Mouse (Mus musculus) lung, adult 2 months (tissue): ENCODE results near the gene Sstr3. TPM values are rescaled to one million over a fixed set of nuclear protein-coding genes. Genes with fewer than 3 reads are reported as not detected.
A peak's percentile ranks its signal among the peaks of the same experiment; 100 is the strongest.

ENCODE experiments used
- DNase-seq: peaks from one replicate; pipeline ENCODE4 v3.0.0; 2022
- H3K4me1 ChIP-seq: fragments of 200-500 bp; 2 replicates; pipeline ENCODE4 v1.6.1; 2011; ENCODE audit warnings: low read length; ENCODE audit not compliant: control insufficient read depth, insufficient read depth
- H3K4me3 ChIP-seq: fragments of 200-500 bp; replicated peaks from 2 replicates; pipeline ENCODE3; 2011; ENCODE audit warnings: low read depth, mild to moderate bottlenecking, control low read depth, low read length; ENCODE audit errors: extremely low read depth
- CTCF ChIP-seq: fragments of 200-500 bp; IDR thresholded peaks from 2 replicates; pipeline ENCODE4 v1.5.1; 2011; ENCODE audit warnings: mild to moderate bottlenecking, low read length, control low read depth; ENCODE audit not compliant: insufficient read depth
- POLR2A ChIP-seq: fragments of 200-500 bp; IDR thresholded peaks from 2 replicates; pipeline ENCODE4 v1.6.1; 2011; ENCODE audit warnings: low read depth, mild to moderate bottlenecking, control low read depth, low read length, borderline replicate concordance; ENCODE audit errors: extremely low read depth
- WGBS: fragments of 180-500 bp; shearing (Covaris S2); methylation state at CpG from one replicate; pipeline ENCODE4 v1.1.7; 2018; 5-methylcytosine and 5-hydroxymethylcytosine counted together
- polyA plus RNA-seq: library from polyadenylated mRNA; depleted of rRNA; stranded (reverse); fragments of >200 nt; gene quantifications from 2 replicates; pipeline ENCODE4 v1.2.3, GENCODE M21; 2012

The Sstr3 gene
- polyA plus RNA-seq, 1 experiment = 0.02 TPM

DNA sequence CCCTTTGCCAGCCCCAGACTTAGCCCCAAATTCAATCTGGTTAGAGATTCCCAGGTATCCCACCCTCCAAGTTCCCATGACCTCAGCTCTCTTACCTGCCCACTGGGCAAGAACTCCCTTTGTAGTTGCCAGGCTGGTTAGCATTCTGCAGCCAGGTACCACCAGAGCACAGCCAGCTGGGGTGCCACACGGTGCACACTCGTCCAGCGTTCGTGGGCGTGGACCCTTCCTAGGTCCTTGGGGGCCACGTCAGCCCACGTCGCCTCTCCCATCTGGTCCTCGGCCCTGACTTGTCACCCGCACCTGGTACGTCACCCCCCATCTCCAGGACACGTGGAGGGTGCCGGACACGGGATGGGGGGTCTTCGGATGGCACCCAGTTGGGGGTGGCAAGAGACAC, 444 bp downstream of the Sstr3 start:
- H3K4me3 ChIP-seq = no peak overlapping the region
- TF ChIP-seq POLR2A (no peak), CTCF (no peak)
- no peaks in the 10 kb centered on the region for H3K4me1 ChIP-seq
- 64% methylated on average over 15 of the region's 15 CpGs for WGBS
- DNase-seq = no peak

DNA sequence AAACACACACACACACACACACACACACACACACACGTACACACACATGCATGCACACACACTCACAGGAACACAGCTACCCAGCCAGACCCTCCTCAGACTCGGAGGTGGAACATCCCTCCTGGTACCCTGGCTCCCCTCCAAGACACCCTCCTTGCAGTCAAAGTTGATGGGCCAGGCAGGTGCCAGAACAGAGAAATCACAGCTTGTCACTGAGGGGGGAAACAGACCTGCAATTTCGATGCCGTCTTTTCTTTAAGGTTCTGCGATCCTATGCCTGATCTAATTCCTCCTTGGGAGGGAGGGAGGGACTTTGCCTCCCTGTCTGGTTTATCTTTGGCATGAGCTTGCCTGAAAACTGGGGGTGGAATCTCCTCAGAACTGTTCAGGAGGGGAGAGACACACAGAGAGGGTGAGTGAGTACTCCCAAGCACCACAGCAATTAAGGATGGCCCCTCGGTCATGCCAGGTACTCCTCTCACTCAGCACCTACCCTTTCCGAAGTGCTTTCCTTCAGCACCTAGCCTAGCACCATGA, 1.6 kb downstream of the Sstr3 start:
- no peak for DNase-seq
- Histone ChIP-seq H3K4me3 (no peak overlapping the region), H3K4me1 (no peaks in the 10 kb centered on the region)
- 62% methylated on average over 7 of the region's 7 CpGs for WGBS
- no peak for TF ChIP-seq POLR2A
- no peak for TF ChIP-seq CTCF

DNA sequence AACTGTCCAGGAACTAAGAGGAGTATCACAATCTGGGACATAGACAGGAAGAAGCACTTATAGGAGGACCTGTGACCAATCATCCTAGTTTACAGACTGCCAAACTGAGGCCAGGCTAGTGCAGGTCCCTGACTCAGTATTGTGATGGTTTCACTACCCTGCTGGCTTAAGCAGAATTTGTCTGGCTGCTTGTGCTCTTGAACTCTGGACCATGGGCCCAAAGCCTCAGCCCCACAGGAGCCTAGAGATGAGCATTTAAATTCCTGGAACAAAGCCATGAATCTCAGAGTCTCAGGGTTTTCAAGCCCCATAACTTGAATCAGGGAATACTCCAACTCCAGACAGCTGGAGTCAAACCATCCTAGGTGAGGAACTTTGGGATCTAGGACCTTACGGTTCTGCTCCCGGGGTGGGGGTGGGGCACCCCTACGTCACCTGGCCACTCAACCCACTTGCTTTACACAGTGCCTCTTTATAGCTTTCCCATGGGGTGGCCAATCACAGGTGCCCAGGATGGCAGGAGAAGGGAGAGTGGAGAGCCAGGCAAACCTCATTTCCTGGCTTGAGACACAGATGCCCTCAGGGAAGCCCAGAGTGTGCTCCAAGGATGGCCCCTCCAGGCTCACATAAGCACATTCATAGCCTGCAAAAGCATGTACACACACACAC, 2.3 kb downstream of the Sstr3 start:
- H3K4me3 ChIP-seq = no peak overlapping the region
- TF ChIP-seq POLR2A (no peak), CTCF (no peak)
- 63% methylated on average over 3 of the region's 3 CpGs for WGBS
- no peak for DNase-seq
- H3K4me1 ChIP-seq = no peaks in the 10 kb centered on the region

DNA sequence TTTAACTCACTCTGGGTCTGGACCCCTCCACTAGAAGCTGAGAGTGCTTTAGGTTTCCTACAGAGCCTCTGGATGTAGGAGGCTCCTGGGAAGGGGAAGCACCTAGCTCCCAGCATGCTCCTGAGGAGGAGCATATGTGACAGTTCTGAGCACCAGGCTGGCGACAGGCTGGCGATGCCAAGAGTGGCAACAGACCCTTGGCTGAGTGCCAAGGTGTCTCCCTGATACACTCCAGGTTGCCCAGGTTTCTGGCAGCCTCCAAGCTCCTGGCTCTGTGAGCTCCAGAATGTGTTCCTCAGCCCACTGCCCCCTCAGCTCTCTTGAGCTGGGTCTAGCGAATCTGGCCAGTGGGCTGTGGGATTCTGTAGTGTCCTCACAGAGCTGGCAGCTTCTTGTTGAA, 2.9 kb downstream of the Sstr3 start:
- TF ChIP-seq CTCF = no peak
- no peak for TF ChIP-seq POLR2A
- H3K4me1 ChIP-seq = no peaks in the 10 kb centered on the region
- WGBS = 38% methylated on average over 3 of the region's 3 CpGs
- DNase-seq = no peak
- no peak overlapping the region for H3K4me3 ChIP-seq

DNA sequence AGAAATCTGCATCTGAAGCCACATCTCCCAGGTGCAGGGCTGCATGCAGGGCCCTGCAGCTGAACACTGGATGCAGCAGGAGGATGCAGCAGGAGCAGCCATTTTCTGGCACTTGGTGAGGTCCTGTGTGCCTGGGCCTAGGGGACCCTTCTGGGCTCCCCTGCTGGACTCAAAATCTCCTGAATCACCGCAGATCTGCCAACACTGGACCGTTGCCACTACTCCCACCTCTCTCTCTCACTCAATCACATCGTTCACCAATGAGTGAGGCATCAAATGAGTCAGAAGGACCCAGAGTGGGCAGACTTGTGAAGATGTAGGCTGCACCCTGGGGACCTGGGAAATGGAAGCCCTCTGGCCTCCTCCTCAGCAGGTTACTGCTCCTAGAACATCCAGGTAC, 3.4 kb downstream of the Sstr3 start:
- TF ChIP-seq CTCF (no peak), POLR2A (no peak)
- Histone ChIP-seq H3K4me1 (no peaks in the 10 kb centered on the region), H3K4me3 (no peak overlapping the region)
- WGBS = 56% methylated on average over 3 of the region's 3 CpGs
- no peak for DNase-seq

DNA sequence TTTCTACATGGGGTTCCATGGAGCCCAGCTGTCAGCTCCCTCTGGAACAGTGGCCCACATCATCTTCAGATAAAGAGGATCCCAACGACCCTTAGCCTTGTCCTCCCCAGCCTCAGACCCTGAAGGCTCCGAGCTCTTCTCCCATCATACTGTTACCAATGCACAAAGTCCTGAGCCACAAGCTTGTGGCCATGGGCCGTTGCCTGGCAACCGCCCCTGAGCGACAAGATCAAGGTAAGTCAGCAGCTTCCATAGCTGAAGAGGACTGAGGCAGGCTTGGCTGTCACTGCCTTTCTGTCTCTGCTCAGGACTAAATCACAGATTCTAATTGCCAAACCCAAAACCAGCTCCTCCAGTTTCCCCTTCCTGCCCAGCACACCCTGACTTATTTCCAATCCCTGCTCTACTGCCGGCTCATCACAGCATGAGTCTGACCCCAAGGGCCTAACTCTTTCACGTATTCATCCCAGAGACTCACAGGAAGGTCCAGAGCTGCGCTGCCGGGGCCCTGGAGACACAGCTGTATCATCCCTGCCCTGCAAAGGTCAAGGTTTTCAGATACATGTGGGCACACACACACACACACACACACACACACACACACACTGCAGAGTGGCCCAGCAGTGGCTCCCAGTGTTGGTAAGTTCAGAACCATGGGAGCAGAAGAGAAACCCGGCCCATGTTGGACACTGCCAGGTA, 8.6 kb downstream of the Sstr3 start:
- WGBS = 61% methylated on average over 10 of the region's 10 CpGs
- DNase-seq = no peak
- H3K4me1 ChIP-seq = peaks cover 6% of the 10 kb centered on the region; the same call in 1 of the 2 replicates
- TF ChIP-seq POLR2A (no peak), CTCF (no peak)
- H3K4me3 ChIP-seq = no peak overlapping the region

DNA sequence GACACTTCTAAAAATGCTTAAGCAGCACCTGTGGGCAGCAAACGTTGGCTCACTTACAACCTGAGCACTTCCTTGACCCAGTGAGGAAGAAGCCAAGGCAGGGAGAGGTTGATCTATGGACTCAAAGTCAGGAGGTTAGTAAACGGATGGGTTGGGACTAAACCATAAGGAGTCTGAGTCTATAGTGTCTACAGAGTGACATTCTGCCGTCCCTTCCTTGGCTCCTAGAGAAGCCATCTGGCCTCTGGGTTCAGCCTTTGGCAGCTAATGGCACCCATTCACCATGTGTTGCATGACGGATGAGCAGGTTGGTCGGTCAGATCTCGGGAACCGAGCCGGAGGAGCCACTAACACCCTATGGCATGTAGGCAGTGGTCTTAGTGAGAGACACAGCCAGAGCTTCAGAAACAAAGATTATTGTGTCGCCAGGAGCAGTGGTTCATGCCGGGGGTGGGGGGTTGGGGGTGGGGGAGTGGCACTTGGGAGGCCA, 11.1 kb downstream of the Sstr3 start:
- peaks cover 12% of the 10 kb centered on the region; the same call in 1 of the 2 replicates for H3K4me1 ChIP-seq
- no peak overlapping the region for H3K4me3 ChIP-seq
- WGBS = 61% methylated on average over 10 of the region's 10 CpGs
- TF ChIP-seq POLR2A (no peak), CTCF (no peak)
- DNase-seq = no peak

DNA sequence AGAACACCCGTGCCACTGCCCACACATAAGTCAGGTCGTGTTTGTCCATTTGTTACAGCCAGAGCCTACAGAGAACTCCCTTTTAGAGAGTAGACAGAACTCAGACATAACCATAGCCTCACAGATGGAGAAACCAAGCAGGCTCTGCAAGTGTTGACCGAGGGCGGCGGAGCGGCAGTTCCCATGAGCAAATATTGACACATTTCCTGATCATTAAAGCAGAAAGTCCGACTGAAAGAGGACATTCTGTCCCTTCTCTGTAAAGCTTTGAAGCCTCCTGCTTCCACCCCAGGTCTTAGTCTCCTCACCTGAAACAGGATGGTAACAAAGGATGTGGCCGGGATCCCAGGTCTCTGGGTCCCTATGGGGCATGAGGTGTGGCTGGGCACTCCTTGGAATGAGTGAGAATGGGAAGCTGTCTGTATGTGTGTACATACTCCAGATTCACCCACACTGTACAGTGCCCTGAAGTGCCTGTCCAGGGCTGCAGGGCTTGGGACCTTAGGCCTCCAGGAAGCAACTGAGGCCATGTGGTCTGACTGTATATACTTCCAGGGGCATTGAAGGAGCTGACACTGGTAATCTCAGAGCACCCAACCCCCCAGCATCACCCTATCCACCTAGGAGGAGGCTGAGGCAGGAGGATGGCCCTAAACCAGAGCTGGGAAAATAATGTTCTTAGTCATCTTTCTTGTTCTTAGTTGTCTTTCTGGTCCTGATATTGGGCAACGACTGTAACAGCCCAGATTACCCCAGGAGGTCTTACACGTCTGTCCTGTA, 11.7 kb downstream of the Sstr3 start:
- DNase-seq = no peak
- Histone ChIP-seq H3K4me1 (peaks cover 12% of the 10 kb centered on the region; the same call in 1 of the 2 replicates), H3K4me3 (no peak overlapping the region)
- WGBS = 58% methylated on average over 10 of the region's 10 CpGs
- no peak for TF ChIP-seq POLR2A
- no peak for TF ChIP-seq CTCF

DNA sequence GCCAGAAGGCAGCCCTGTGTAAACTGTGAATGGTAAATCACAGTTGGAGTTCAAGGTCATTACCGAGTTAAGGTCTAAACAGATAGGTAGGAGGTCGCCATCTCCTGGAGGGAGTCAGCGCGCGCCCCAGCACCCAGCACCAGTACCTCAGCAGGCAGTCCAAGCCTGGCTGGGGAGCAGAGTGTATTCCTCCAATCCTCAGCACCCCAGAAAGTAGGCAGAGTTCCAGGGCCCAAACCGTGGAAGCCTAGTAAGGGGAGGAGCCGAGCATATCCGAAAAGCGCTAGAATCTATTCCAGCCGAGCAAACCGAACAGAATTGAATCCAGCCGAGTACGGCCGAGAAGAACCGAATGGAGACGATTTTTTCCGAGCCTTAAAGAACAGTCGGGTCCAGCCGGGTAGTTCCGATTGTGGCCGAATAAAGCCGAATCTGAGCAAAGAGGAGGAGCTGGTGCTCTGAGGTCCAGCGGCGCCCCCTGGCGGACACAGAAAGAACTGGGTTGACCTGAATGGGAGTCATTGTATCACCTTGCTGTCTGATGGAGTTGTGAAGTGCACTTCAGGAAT, 12.5 kb downstream of the Sstr3 start:
- TF ChIP-seq CTCF (peak; percentile 91), POLR2A (peak; percentile 26; the same call in 1 of the 2 replicates)
- WGBS = under 1% methylated on average over 25 of the region's 25 CpGs
- Histone ChIP-seq H3K4me1 (peaks cover 12% of the 10 kb centered on the region; the same call in 1 of the 2 replicates), H3K4me3 (peak overlapping the region; percentile 36)
- peak; percentile 95 for DNase-seq
